Mouse (Mus musculus) CD4-positive, CD25-positive, alpha-beta regulatory T cell, adult 2 months (primary cell): ENCODE measurements around the gene Clec2i.
A peak's percentile ranks its signal among the peaks of the same experiment; 100 is the strongest.
"Not testable (repeated sequence)": the region's sequence is repeated elsewhere in the genome, so short reads cannot be mapped to it uniquely, and the experiment has no call there.

Experiments
- DNase-seq: peaks from one replicate; pipeline ENCODE4 v3.0.0-alpha.2; 2012; ENCODE audit warnings: low read depth, low spot score

Gene Clec2i

DNA sequence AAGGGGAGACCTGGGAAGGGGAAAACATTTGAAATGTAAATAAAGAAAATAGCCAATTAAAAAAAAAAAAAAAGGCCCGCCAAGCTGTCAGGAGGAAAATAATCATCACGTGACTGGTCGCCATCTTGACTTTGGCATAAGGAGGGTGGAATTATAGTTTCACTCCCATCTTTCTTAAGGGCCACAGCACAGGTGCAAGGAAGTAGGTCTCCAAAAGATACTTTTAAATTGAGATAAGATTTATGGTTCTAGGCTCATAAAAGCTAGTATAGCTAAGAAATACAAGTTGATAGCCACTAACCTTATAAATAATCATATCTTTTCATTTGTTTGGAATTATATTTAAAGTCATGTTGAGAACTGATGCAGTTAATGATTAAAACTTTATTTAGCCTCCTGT, 32.5 kb upstream of the Clec2i start:
- no peak for DNase-seq

DNA sequence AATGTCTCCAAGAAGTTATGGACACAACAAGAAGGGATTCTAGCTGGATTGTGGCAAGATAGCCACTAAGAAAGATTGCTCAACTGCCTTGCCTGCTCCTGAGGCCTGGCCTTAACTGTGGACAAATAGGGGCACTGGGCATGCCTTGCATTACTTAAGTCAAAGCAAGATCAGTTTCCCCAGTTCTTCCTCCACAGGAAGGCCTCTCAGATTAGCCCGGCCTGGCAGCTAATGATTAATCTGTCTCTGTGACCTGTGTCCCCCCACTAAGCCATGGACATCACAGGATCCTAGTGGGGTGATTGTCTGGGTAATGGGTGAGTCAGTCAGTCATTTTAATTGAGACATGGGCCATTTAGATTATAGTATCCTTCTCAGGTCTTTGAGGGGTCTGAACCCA, 31.9 kb upstream of the Clec2i start:
- no peak for DNase-seq

DNA sequence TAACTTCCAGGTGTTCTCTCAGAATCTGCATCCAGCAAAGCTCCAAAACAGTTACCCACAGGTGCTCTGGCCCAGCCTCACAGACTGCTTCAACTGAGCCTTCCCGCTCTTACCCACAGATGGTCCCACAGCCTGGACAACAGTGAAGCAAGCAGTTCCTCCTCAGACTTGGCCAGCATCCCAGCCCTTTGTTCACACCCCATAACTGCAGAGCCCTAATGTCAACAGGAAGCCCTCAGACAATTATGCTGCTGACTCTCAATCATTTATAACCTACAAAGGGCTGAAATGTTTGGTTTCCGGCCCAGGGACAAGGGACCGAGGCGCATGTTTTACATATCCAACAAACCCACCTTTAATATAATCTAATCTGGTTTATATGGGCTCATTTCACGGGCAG, 31.1 kb upstream of the Clec2i start:
- peak; percentile 52 for DNase-seq

DNA sequence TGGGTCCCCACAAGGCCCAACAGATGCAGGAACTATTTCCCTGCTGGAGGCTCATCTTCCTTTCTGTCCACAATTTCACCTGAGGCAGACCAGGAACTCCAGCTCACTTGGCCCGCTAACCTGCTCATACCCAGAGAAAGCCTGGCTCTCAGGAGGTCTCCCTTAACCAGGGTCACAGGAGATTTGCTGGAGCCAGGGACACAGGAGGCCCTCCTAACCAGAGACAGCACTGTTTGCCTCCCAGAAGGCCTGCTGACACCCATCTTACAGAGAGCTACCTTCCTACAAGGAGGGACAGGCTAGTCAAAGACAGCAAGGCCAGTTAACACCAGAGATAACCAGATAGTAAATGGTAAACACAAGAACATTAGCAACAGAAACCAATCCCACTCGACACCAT, 29.4 kb upstream of the Clec2i start:
- no peak for DNase-seq

DNA sequence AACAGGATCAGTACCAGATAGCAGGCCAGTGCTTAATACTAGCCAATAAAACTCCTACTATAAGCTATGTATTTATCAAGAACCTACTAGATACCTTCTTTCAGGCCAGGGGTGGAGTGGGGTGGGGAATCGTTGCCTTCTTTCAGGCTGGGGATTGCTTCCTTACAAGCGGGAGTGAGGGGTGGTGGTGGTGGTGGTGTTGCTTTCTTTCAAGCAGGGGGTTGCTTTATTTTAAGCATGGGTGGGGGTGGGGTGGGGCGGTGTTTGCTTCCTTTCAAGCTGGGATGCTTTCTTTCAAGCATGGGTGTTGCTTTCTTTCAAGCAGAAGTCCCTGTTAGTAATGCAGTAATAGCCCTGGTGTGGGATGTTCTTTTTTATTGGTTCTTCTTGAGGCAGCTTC, 18.5 kb upstream of the Clec2i start:
- no peak for DNase-seq

DNA sequence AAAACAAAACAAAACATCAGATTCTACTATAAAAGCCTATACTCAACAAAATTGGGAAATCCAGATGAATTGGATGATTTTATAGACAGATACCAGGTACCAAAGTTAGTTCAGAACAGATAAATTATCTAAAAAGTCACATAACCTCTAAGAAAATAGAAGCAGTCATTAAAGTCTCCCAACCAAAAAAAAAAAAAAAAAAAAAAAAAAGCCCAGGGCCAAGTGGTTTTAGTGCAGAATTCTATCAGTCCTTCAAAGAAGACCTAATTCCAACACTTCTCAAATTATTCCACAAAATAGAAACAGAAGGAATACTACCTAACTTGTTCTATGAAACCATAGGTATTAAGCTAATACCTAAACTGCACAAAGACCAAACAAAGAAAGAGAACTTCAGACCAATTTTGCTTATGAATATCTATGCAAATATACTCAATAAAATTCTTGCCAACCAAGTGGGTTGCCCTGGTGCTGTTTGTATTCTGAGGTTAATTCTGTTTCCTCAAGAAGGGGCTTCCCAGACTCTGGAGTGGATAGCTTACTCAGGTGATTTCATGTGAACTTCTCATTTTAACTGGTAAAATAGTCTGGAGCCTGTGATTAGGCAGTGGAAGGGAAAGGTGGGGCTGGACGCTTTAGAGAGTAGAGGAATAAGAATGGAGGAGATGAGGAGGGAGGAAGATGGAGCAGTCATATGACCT, 15.3 kb upstream of the Clec2i start:
- DNase-seq = no peak

DNA sequence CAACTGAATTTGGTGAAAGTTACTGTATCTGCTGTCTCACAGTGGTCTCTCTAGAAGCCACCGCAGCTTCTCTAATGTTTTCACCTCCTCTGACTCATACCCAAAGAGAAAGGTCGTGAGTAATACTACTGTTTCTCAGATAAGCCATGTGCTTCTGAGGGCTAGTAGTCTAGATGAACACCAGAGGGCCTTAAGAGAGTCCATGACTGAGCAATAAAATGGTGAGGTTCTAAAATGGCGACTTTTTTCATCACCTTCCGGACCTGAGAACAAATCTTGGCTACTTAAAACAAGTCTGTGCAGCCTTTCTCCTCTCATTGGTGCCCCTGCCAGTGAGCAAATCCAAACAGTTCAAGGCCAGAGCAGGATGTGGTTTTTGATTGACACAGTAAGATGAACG, 1.4 kb downstream of the Clec2i start:
- DNase-seq = peak; percentile 85

DNA sequence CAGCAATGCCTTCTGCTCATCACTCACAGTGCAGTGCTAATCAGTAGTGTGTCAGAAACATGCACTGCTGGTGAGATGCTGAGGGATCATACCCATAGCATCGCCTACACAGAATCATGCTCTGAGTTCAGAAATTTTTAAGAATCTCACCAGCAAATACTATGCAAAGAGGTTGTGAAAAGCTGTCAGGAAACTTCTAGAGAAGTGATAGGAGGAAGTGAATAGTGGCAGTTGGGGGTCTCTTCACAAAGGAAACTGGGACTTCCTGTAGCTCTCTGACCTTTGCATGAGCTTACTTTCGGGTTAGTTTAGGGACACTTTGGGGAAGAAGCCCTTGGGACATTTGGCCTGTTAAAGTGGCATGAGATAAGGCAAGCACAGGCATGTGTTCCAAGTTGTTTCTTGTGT, 3.6 kb downstream of the Clec2i start, which contains the start of gene BC035044:
Gene BC035044 (minus strand): TSS at position 179 of the 408 bp plus-strand sequence.
- no peak for DNase-seq

DNA sequence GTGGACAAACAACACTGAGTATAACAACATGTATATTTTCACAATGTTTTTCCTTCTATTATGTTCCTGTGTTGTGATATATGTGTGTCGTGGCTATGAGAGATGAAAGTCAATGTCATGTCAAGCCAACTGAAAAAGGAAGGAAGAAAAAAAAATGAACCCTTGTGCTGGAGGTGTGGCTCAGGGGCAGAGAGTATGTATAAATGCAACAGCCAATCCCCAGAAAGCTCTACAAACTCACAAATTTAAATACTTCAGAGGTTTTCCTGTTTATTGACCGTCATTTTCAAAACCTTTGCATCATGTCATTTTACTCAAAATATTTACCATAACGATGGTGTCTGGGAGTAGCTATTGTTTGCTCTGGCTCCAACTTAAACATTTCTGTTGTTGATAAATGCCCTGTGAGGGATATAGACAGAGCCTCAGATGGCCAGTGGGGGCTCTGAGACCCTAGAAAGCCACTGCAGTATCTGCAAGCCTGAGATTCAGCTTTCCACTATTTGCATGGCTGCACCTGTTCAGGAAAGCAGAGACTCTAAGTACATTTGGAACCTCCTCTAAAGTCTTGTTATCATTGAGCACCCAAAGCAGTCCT, 8.1 kb downstream of the Clec2i start:
- no peak for DNase-seq

DNA sequence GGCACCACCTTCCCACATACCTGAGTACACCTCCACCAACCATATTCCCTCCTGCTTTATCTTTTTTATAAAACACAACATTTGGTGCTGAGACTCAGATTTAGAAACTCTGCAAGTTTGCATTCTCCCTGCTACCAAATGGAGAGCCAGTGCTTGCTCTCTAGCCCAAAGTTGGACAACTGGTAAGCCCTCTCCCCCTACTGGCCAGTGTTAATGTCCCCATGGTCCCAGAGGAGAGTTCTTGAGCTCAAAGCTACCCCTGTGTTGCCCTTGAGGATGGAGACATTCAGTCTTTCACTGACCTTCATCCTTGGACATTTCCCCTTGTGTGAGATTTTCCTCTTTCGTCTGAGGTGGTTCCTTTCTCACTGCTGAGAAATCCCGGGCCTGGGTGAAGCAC, 12.7 kb downstream of the Clec2i start:
- DNase-seq = no peak

DNA sequence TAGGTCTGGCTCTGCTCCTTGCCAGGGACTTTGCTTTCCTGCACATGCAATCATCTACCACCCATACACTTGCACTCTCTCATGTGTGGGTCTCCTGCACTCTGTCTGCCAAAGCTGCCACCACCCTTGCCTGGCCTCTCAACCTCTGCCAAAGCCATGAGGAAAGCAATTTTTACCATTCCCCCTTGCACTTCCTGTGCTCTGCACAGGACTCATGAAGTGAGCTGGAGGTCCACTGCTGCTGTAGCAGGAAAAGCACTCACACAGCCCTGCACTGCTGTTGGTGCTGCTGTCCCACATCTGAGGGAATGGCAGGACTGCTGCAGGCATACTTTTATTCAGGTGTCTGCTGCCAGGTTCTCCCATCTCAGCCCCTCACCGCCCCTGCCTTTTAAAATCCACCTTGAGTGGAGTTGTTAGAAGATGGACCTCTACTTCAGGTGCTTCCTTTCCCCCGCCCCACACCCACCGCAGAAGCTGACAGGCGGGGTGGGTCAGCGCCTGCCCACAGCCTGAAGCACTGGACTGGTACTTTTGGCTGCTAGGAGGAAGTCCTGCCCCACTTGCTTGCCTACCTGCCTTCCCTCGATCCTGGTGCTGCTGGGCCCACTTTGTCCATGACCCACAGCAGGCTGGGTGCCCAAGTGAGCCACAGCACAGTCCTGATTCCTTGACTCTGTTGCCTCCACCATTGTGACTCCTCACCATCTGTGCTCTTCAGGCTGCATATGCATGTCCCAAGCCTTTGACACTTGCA, 13.6 kb downstream of the Clec2i start:
- DNase-seq = not testable (repeated sequence)

DNA sequence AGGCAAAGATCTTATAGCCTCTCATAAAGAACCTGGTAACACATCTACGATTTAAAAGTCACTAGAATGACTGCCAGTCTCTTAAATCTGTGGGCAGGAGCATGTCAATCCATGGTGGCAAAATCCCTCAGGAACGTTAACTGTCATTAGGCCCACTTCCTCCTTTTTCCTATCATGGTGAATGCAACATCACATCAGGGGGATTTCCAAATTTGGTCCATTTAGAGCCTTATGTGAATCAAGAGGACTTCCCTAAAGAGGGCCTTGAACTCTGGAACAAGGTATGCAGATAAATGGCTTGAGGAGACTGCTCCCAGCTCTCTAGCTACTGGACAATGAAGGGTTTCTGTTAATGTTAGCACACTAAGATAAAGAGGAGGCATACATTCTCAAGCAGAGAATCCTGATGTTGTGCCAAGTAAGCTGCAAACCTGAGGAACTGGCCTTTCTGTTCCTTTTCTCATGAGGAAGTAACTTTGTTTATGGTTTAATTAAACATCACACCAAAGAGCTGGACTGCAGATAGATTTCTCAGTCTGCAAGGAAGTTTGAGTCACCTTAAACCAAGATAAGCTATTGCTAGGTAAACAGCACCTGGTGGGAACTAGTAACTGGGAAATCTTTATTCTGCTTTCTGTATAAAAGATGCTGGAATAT, 26.3 kb downstream of the Clec2i start:
- no peak for DNase-seq

DNA sequence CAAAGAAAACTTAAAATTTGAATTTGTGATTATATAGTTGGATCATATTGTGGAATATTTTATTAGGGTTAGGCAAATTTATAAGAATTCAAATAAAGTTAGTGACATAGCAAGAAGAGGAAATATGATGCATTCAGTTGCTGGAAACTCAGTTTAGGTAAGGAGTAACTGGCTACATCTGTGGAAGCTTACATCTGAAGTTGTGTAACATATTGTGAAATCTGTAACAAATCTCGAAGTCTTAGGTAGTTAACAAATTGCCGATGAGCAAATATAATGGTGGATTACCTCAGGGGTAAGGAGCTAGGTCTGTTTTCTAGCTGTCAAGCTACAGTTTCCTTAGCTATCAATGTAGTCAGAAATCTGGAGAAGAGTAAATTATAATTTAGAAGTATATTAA, 29.9 kb downstream of the Clec2i start:
- DNase-seq = no peak

DNA sequence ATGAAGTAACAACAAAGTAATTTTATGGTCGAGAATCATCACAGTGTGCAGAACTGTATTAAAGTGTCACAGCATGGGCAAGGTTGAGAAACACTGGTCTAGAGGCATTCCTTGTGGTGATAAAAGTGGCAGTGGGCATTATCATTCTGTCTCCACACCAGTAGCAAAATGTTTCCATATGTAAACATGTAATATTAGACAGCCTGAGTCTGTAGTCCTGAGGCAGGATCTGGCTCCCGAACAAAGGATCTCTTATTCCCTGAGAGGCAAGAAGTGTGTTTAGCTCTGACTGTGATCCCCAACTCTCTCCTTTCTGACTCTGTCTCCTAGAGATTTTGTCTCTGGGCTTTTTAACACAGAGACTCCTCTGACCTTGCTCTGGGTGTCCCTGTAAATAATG, 45.7 kb downstream of the Clec2i start:
- no peak for DNase-seq

DNA sequence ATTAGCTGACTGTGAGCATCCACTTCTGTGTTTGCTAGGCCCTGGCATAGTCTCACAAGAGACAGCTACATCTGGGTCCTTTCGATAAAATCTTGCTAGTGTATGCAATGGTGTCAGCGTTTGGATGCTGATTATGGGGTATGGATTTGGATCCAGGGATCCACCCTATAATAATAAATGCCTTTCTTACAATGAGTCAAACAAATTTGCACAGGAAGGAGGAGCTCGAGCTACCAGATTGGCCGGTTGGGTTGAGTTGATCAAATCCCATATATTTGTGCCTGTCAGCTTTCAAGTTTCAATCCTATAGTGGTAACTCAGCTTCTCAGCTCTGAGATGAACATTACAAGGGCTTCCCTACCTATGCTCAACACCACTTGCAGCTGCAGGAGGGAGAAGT, 46.7 kb downstream of the Clec2i start, which contains the start of gene Clec2g:
Gene Clec2g (plus strand): TSS at position 301 of the 400 bp plus-strand sequence.
- not testable (repeated sequence) for DNase-seq

DNA sequence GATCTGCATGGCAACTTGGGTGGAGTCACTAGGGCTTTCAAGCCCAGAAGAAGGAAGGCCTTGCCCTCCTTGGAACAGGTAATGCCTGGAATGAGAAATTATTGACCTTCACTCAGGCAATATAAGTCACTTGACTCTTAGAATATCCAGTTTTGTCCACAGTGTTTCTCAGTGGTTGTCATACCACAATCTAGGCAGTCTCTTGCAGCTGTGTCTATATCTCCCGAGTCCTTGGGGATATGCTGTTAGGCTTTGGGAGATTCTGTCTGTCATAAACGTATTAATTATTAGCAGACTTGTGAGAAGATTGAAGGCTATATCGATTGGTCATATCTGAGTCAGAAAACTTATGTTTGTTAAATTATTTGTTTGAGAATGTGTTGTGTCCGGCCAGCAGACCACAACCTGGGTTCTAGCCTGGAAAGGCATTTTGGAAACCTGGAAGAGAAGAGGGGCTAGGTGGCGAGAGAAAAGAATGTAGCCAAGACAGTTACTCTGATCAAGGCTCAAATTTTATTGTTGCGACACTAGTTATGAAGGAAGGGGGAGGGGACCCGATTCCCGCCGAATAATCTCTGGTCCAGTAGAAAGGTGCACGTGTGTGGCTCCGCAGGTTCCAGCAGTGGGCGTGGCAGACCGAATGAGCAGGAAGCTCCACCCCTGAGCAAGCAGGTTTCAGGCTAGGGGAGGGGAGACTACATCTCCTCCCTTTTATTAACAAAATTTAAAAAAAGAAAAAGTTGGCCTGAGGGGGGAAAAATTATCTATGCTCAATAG, 48.7 kb downstream of the Clec2i start:
- DNase-seq = not testable (repeated sequence)

DNA sequence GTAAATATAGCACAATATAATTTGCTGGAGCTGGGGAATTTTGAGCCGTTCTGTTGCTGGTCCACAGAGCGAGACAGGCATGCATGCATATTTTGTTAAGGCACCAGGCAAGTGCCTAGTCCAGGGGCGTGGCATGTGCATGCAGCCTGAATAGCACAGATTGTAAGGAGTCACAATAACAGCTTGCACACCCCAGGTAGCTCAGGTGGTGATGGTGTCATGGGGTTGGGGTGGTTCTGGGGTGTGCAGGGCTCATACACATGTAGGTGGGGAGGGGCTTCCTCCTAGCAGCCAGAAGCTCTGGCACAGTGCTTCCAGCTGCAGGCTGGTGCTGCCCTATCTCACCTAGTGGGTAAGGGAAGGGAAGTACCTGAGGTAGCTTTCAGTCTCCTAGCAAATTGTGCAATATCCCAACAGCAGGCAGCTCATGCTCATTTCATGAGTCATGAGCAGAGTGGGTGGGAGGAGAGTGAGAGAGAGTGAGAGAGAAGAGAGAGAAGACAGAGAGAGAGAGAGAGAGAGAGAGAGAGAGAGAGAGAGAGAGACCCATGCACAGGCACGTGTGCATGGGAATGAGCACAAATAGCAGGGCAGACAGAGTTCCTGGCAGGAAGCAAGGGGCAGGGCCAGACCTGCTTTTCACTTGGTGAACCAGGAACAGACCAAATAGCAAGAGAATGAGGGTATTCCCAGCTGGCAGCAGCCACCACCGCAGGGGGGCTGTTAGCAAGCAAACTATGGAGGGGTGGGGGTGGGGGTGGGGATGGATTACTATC, 54.4 kb downstream of the Clec2i start:
- no peak for DNase-seq

DNA sequence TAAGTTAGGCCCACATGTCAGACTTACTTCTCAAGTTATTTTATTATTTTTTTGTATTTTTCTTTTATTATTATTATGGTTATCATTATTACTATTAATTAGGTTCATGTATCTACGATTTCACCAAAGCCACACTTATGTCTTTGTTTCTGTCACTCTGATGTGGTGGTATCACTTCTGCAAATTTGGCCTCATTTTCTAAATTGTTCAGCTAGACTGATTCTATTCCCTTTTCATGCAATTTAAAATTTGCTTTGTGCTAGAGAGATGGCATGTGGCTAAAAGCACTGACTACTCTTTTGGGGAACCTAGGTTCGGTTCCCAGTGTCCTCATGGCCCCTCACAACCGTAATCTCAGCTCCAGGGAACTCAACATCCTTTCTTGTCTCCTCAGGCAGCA, 58.2 kb downstream of the Clec2i start:
- no peak for DNase-seq
